Mouse (Mus musculus) MEL (cell line): ENCODE data around the gene Hemk1.

ENCODE experiments used
- BHLHE40 ChIP-seq: IDR thresholded peaks from 2 replicates; pipeline ENCODE4 v1.6.1; 2012; ENCODE audit warnings: low read depth, mild to moderate bottlenecking, inconsistent platforms, low read length, improper control_type of control experiment, borderline replicate concordance
- CTCF ChIP-seq, 3 experiments: IDR thresholded peaks in 2 of 3; conservative IDR thresholded peaks in 1 of 3; 2 replicates each; pipeline ENCODE4 v1.5.1; 2011 to 2012; ENCODE audit warnings: low read length in 3 of 3, low read depth in 2 of 3, mild to moderate bottlenecking in 2 of 3, improper control_type of control experiment in 1 of 3, inconsistent platforms in 1 of 3, mixed read lengths in 1 of 3, moderate library complexity in 1 of 3; ENCODE audit not compliant: control insufficient read depth in 1 of 3, insufficient read depth in 1 of 3, poor library complexity in 1 of 3, severe bottlenecking in 1 of 3
- HCFC1 ChIP-seq: IDR thresholded peaks from 2 replicates; pipeline ENCODE4 v1.6.1; 2012; ENCODE audit warnings: low read depth, mild to moderate bottlenecking, inconsistent platforms, low read length, improper control_type of control experiment, moderate library complexity
- JUND ChIP-seq: IDR thresholded peaks from 2 replicates; pipeline ENCODE4 v1.6.1; 2011; ENCODE audit warnings: low read depth, mild to moderate bottlenecking, improper control_type of control experiment, low read length
- MAX ChIP-seq: IDR thresholded peaks from 2 replicates; pipeline ENCODE4 v1.6.1; 2011; ENCODE audit warnings: low read length, improper control_type of control experiment
- MYC ChIP-seq: IDR thresholded peaks from 2 replicates; pipeline ENCODE4 v1.6.1; 2011; ENCODE audit warnings: low read depth, mild to moderate bottlenecking, low read length, improper control_type of control experiment, moderate library complexity
- NRF1 ChIP-seq: IDR thresholded peaks from 2 replicates; pipeline ENCODE4 v1.6.1; 2014; ENCODE audit warnings: low read depth, mild to moderate bottlenecking, inconsistent platforms, low read length, improper control_type of control experiment, moderate library complexity; ENCODE audit not compliant: poor library complexity, insufficient read depth, severe bottlenecking
- POLR2A ChIP-seq, 2 experiments: IDR thresholded peaks; 2 replicates each; pipeline ENCODE4 v1.6.1; 2011 to 2012; ENCODE audit warnings: low read length in 2 of 2, mild to moderate bottlenecking in 2 of 2, control low read depth in 1 of 2, improper control_type of control experiment in 1 of 2, low read depth in 1 of 2, moderate library complexity in 1 of 2; ENCODE audit not compliant: control insufficient read depth in 1 of 2, insufficient read depth in 1 of 2, poor library complexity in 1 of 2
- POLR2AphosphoS2 ChIP-seq: IDR thresholded peaks from 2 replicates; pipeline ENCODE4 v1.6.1; 2011; ENCODE audit warnings: low read length, improper control_type of control experiment
- TBP ChIP-seq: IDR thresholded peaks from 2 replicates; pipeline ENCODE4 v1.8.0; 2011; ENCODE audit warnings: low read depth, low read length, improper control_type of control experiment
- TCF12 ChIP-seq: IDR thresholded peaks from 2 replicates; pipeline ENCODE4 v1.6.1; 2014; ENCODE audit warnings: low read depth, mild to moderate bottlenecking, inconsistent platforms, low read length, improper control_type of control experiment, moderate library complexity
- USF2 ChIP-seq, 2 experiments: IDR thresholded peaks; 2 replicates each; pipeline ENCODE4 v1.6.1; 2011 to 2012; ENCODE audit warnings: improper control_type of control experiment in 2 of 2, low read length in 2 of 2, borderline replicate concordance in 1 of 2, inconsistent platforms in 1 of 2, low read depth in 1 of 2, mild to moderate bottlenecking in 1 of 2; ENCODE audit not compliant: insufficient read depth in 1 of 2

- TF ChIP-seq CTCF (IDR thresholded peaks at IDR 0.05 in 2 of 3, conservative IDR thresholded peaks at IDR 0.05 in 1 of 3; ENCODE audit: control insufficient read depth in 1 of 3, insufficient read depth in 1 of 3, low read depth in 2 of 3, low read length in 3 of 3, poor library complexity in 1 of 3, severe bottlenecking in 1 of 3), result peak; percentile 77 to 87 (median 87)
- no peak for TF ChIP-seq POLR2A (IDR thresholded peaks at IDR 0.05; ENCODE audit: control insufficient read depth in 1 of 2, insufficient read depth in 1 of 2, low read depth in 1 of 2, low read length in 2 of 2, poor library complexity in 1 of 2)
- TF ChIP-seq JUND, result no peak
- TF ChIP-seq MYC, result no peak
- no peak for TF ChIP-seq TBP
- TF ChIP-seq POLR2AphosphoS2, result no peak
- TF ChIP-seq USF2 (IDR thresholded peaks at IDR 0.05; ENCODE audit: borderline replicate concordance in 1 of 2, insufficient read depth in 1 of 2, low read depth in 1 of 2, low read length in 2 of 2), result no peak
- TF ChIP-seq NRF1, result no peak
- no peak for TF ChIP-seq HCFC1
- TF ChIP-seq MAX, result no peak
- no peak for TF ChIP-seq TCF12
- TF ChIP-seq BHLHE40, result no peak
These were observed 18.0 kb upstream of the Hemk1 start for GRCm38 (mm10) chr9:107355870-107356765.
